Mouse (Mus musculus): ENCODE measurements at regions not wholly inside any gene's neighbourhood (a gene's known extent, or its start where the extent isn't known, plus 50 kb on each side); places are given as distances from the start of the nearest gene placed in this dataset.

- DNase-seq: no peak
These were observed 115.4 kb upstream of the Prmt6 start for GRCm38 (mm10) chr3:110366151-110366550.

- DNase-seq: no peak
These were observed 111.1 kb upstream of the Prmt6 start for GRCm38 (mm10) chr3:110361900-110362299.

DNA sequence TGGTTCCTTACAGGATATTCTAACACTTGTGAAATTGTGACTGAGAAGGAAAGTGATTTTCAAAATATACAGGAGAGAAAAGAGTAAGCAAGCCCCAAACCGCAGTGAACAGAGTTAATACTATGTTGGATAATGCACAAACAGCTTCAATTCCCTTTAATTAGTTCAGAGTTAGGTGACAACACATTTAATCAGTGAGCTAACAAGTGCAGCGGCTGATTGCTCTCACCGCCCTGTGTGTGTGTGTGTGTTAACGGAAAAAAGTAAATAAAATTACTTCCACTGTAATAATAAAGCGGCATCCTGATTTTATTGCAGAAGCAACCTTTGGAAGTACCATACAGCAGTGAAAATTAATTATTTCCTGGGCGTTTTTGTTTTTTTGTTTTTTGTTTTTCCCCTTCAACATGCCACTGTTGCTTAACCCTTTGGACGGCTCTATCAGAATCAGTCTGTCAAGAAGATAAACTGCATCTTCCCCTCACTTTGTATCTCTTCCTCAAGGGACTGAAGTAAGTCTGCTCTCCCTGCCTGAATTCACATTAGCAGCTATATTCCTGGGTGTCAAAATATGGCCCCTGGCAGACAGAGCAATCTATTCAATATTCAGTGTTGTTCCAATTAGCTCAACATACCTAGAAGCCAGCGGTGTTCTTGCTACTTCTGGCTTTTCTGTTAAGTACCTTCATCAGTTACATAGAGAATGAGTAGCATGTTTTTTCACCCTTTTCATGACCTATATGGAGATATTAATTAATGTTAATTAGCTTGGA is 106.2 kb upstream of the Prmt6 start:
- no peak for DNase-seq

DNA sequence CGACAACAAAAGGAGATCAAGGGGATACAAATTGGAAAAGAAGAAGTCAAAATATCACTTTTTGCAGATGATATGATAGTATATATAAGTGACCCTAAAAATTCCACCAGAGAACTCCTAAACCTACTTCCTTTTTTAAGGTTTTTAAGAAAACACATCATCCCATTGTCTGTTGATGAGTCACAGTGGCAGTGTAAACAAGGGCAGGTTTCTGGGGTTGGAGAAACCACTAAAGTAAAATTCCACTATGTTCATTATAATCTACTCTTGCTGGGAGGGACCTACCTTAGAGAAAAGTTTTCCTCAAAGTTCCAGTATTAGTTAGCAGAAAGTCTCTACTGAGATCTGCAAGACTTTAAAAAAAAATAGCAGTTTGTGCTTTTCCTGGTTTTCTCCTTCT is 102.9 kb upstream of the Prmt6 start:
- DNase-seq: no peak

GRCm38 (mm10) chr3:110350075-110350474 is 99.3 kb upstream of the Prmt6 start:
- DNase-seq: no peak

DNA sequence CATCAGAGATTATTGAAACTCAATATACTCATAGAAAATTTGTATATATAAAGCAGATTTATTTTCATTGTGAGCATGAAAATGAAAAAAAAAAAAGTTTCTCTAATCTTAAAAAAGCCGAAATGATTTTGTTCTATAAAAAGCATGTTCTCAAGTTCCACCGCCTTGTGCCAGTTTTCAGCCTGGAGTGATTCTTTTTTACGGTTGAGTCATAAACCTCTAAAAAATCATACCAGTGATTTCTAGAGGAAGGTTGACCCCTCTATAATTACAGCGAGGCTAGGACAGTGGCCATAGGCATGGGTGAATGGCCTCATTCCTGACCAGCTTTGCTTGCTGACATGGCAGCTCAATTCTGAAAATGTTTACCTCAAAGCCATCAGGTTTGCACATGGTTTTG is 98.6 kb upstream of the Prmt6 start:
- no peak for DNase-seq

GRCm38 (mm10) chr3:110344846-110345245 is 94.0 kb upstream of the Prmt6 start:
- DNase-seq: peak; percentile 42 to 48

- no peak for DNase-seq
These were observed 89.3 kb upstream of the Prmt6 start for GRCm38 (mm10) chr3:110340067-110340466.

DNA sequence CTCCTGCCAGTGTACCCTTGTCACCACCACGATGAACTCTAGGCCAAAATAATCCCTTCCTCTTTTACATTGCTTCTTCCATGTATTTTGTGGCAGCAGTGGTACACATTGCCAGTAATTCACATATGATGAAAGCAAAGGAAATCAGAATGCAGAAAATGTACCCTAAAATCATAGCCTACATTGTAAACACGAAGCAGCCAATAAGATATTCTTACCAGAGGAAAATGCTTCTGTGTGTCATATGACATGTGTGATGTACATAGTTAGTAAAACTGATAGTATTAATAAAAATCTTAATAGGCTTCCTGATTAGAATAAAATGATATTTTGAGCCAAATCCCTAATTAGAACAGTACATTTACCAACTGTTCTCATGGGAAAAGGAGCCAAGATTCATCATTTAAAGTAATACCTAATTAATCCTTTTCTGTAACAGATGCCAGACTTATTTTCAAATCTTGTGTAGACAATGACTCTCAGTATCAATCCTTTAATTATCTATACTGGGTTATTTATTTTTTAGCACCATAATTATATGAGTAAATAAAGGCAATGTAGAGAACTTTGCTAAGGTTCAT is 88.3 kb upstream of the Prmt6 start:
- no peak for DNase-seq

- DNase-seq: no peak
These were observed 78.4 kb upstream of the Prmt6 start for GRCm38 (mm10) chr3:110329175-110329574.

DNA sequence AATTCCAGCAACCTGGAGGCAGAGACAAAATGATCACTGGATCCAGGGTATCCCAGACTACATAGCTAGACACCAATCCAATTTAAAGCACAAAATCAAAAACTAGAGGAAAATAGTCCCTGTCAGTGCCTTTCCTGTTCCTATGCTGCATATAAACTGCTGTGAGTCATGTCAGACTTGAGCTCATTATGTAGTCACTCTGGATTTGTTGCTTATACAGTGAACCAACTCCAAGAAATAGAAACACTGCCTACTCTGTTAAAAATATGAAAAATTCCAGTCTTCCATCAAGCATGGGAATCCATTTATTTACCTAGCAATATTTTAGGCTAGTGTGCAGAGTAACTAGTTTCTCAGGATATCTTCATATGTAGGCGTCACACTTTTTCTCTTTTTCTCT is 59.5 kb upstream of the Prmt6 start:
- DNase-seq: no peak

GRCm38 (mm10) chr3:110303166-110303565 is 52.4 kb upstream of the Prmt6 start:
- DNase-seq: peak in 1 of 2 experiments; percentile 4

Data from cerebellum, postnatal 36 days (tissue).